Mouse (Mus musculus) layer of hippocampus, adult 18-20 months (tissue): ENCODE results near the gene Vax2. TPM values are rescaled to one million over a fixed set of nuclear protein-coding genes. Genes with fewer than 3 reads are reported as not detected.

Source experiments
- DNase-seq, 2 experiments: peaks; one replicate each; pipeline ENCODE4 v3.0.0; 2022; ENCODE audit warnings: low spot score in 2 of 2
- long read RNA-seq: library from polyadenylated mRNA; stranded (forward); transcript quantifications from one replicate; pipeline ENCODE4 v2.0.0, GENCODE M21; 2021
- total RNA-seq, 2 experiments: library from RNA; stranded (reverse); gene quantifications; 2 replicates each; pipeline ENCODE4 v1.2.3; 2021

Vax2 gene
- total RNA-seq = not detected
- long read RNA-seq = 0 reads

- no peak for DNase-seq
Observed at GRCm38 (mm10) chr6:83711067-83711675, at the start of gene Vax2. Gene Vax2 (plus strand): TSS chr6:83711264.

- DNase-seq = peak in 1 of 2 experiments; percentile 44
Observed at GRCm38 (mm10) chr6:83665009-83665408, 46.1 kb upstream of the Vax2 start.

GRCm38 (mm10) chr6:83673395-83673794 lies 37.7 kb upstream of the Vax2 start:
- peak; percentile 46 to 86 for DNase-seq

- no peak for DNase-seq
Observed at GRCm38 (mm10) chr6:83677757-83678156, 33.3 kb upstream of the Vax2 start, which contains the start of gene Cd207. Gene Cd207 (minus strand): TSS chr6:83677857.

- DNase-seq = no peak
Observed at GRCm38 (mm10) chr6:83689374-83689773, 21.7 kb upstream of the Vax2 start.

GRCm38 (mm10) chr6:83690277-83690676 lies 20.8 kb upstream of the Vax2 start:
- peak in 1 of 2 experiments; percentile 39 for DNase-seq

GRCm38 (mm10) chr6:83690936-83691335 lies 20.1 kb upstream of the Vax2 start:
- DNase-seq = no peak

GRCm38 (mm10) chr6:83692962-83693361 lies 18.1 kb upstream of the Vax2 start:
- no peak for DNase-seq

- DNase-seq = peak in 1 of 2 experiments; percentile 50
Observed at GRCm38 (mm10) chr6:83693835-83694234, 17.2 kb upstream of the Vax2 start.

GRCm38 (mm10) chr6:83695731-83696130 lies 15.3 kb upstream of the Vax2 start:
- no peak for DNase-seq

- DNase-seq = no peak
Observed at GRCm38 (mm10) chr6:83696684-83697083, 14.4 kb upstream of the Vax2 start.

GRCm38 (mm10) chr6:83697932-83698331 lies 13.1 kb upstream of the Vax2 start:
- no peak for DNase-seq

GRCm38 (mm10) chr6:83699971-83700370 lies 11.1 kb upstream of the Vax2 start:
- DNase-seq = no peak

GRCm38 (mm10) chr6:83701001-83701400 lies 10.1 kb upstream of the Vax2 start:
- DNase-seq = no peak

GRCm38 (mm10) chr6:83702146-83702999 lies 8.7 kb upstream of the Vax2 start:
- DNase-seq = no peak

GRCm38 (mm10) chr6:83703000-83703721 lies 7.9 kb upstream of the Vax2 start:
- DNase-seq = no peak

- DNase-seq = no peak
Observed at GRCm38 (mm10) chr6:83703722-83704078, 7.4 kb upstream of the Vax2 start.

- DNase-seq = no peak
Observed at GRCm38 (mm10) chr6:83704294-83704693, 6.8 kb upstream of the Vax2 start.

GRCm38 (mm10) chr6:83704701-83705100 lies 6.4 kb upstream of the Vax2 start:
- DNase-seq = no peak

- DNase-seq = no peak
Observed at GRCm38 (mm10) chr6:83707738-83708510, 3.1 kb upstream of the Vax2 start.
